Mouse (Mus musculus): ENCODE results near the gene Orai1.

GRCm38 (mm10) chr5:123068115-123068514 is 53.2 kb downstream of the Orai1 start, which contains the start of gene Tmem120b:
- TF ChIP-seq CTCF (IDR thresholded peaks at IDR 0.05; ENCODE audit: control insufficient read depth, insufficient read depth, insufficient replicate concordance, low read depth, low read length) = no peak
- no peak for TF ChIP-seq POLR2A (IDR thresholded peaks at IDR 0.05; ENCODE audit: control insufficient read depth, low read depth, low read length)
